Mouse (Mus musculus) liver, adult 2 months (tissue): ENCODE data around the gene Armc2.

Experiments used
- CTCF ChIP-seq: fragments of 200-500 bp; IDR thresholded peaks from 2 replicates; pipeline ENCODE4 v1.5.1; 2011; ENCODE audit warnings: low read depth, low read length, control low read depth
- POLR2A ChIP-seq: fragments of 200-500 bp; IDR thresholded peaks from 2 replicates; pipeline ENCODE4 v1.6.1; 2011; ENCODE audit warnings: low read length, control low read depth; ENCODE audit not compliant: insufficient read depth; ENCODE audit errors: extremely low read depth

DNA sequence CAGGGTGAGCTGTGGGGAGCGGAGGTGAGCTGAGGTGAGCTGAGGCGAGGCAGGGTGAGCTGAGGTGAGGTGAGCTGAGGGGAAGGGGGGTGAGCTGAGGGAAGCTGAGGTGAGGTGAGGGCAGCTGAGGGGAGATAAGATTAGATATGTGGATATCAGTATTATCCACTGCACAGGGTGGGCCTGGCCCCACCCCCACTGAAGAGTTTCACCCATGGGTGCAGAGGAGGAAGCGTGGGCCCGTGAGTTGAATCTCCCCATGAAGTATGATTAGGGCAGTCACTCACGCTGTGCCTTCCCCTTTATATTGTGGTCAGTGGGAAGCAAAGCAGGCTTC lies 64.7 kb downstream of the Armc2 start:
- TF ChIP-seq CTCF (no peak), POLR2A (no peak)
